Mouse (Mus musculus) kidney, adult 2 months (tissue): ENCODE data around the gene Hist1h4k.
"Not testable (repeated sequence)": the region's sequence is repeated elsewhere in the genome, so short reads cannot be mapped to it uniquely, and the experiment has no call there.

ENCODE experiments used
- CTCF ChIP-seq: fragments of 200-500 bp; conservative IDR thresholded peaks from 2 replicates; pipeline ENCODE4 v1.5.1; 2011; ENCODE audit warnings: low read depth, mild to moderate bottlenecking, control low read depth, low read length, moderate library complexity, mixed read lengths; ENCODE audit not compliant: insufficient read depth, insufficient read length
- POLR2A ChIP-seq: fragments of 200-500 bp; IDR thresholded peaks from one replicate; pipeline ENCODE4 v1.6.1; 2011; ENCODE audit warnings: low read depth, low read length, control low read depth

DNA sequence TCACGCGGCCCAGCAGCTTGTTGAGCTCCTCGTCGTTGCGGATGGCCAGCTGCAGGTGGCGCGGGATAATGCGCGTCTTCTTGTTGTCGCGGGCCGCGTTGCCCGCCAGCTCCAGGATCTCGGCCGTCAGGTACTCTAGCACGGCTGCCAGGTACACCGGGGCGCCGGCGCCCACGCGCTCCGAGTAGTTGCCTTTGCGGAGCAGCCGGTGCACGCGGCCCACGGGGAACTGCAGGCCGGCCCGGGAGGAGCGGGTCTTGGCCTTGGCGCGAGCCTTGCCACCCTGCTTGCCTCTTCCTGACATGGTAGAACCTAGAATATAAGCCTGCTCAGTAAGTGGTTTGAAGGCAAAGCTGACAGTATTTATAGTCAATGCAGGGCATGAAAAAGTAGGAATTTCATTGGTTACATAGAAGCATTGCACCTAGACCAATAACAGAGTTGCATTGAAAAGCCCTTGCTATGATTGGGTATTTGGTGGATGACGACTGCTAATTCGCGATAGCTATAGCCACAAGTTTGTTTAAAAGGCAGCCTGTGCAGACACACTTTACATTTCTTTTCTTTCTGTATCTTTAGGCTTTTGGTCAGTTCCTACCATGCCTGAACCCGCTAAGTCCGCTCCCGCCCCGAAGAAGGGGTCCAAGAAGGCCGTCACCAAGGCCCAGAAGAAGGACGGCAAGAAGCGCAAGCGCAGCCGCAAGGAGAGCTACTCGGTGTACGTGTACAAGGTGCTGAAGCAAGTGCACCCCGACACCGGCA, 3.4 kb upstream of the Hist1h4k start, which contains the start of the genes Hist1h2ak and Hist1h2bn:
- not testable (repeated sequence) for TF ChIP-seq POLR2A, CTCF
